Mouse (Mus musculus): ENCODE results near the gene Ptrh2. TPM values are rescaled to one million over a fixed set of nuclear protein-coding genes. Genes with fewer than 3 reads are reported as not detected.
A peak's percentile ranks its signal among the peaks of the same experiment; 100 is the strongest.

The Ptrh2 gene
- polyA plus RNA-seq (2017; shearing (Covaris generic)): 10 to 100 TPM in 1 of 2 experiments, 1 to 10 TPM in 1; 9.9 to 10.6 TPM

DNA sequence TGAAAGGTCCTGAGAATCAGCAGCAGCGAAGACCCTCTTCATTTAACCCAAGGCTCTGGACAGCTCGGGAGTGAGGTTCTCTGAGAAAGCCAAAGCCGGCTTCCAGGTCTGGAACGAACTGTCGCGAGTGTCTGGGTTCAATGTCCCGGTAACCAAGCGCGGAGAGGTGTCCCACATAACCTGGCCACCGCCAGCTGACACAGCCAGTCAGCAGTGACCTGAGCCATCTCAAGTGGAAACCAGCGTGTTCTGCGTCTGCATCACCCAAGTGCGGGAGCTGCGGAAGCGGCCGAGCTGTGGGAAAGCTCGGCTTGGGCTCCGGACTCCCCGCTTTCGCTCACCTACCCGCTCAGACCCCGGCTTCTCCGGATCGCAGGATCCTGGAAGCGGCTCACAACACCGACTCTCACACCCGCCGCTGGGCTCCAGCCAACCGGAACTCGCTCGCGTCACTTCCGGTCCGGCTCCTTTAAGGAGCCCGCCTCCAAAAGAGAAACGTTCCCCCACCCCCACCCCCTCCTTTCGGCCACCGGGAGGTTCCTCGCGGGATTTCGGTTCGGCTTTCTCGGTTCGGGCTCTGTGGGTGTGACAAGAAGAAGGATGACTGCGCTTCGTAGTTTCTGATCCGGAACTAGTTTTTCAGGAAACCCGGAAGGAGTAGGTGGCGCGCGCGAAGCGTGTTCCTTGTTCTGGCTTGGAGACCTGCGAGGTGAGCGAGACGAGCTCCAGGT is at the start of gene Ptrh2, which contains the start of gene Vmp1:
Gene Ptrh2 (plus strand): TSS at position 591 of the 731 bp plus-strand sequence.
Gene Vmp1 (minus strand): TSS at position 442 of the 731 bp plus-strand sequence.
- peak; percentile 90 for ATAC-seq

DNA sequence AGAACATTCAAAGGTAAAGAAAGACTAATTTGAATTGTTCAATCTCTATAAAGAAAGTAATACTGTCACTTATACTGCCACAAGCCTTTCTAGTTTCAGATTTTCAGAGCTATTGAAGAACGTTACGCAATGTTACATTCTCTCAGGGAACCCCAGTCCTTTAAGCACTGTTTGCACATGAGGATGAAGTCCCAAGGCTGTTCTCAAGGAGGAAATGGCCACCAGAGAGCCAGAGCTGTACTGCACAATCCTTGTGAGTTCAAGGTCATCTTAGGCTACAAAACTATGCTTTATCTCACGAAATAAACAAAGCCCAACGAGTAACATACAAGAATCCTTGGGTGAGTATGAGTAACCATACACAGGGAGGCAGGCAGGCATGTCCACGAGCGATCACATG is 49.4 kb upstream of the Ptrh2 start:
- no peak for ATAC-seq

DNA sequence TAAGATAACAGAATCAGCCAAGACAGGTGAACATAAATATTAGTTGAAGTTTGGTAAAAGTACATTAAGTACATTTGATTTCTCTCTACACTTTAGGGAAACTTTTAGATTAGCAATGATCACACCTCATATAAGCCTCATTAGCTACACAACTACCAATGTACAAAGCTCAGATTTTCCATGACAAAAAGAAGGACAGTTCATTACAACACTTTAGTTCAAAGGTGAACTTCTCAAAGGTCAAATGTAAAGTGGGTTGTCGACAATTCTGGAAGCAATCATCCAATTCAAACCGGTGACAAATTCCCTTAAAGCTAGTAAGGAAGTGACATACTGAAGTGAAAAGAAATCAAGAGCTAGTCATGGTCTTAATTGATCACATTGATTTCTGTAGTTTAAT is 46.1 kb upstream of the Ptrh2 start:
- no peak for ATAC-seq

DNA sequence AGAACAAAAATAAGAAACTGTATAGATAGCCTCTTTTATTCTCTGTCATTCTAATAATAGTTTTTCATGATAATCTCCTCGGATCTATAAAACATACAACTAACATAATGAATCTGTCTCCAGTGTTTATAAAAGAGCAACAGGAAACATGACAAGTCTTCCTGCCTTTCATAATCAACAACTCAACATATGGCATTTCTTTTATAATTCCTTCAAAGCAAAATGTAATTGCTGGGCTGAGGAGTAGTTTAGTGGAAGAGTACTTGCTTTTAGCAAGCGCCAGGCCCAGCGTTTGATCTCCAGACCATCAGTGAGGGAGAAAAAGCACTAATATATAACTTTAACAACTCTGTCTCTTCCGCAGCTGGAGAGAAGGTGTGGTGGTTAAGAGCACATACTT is 42.1 kb upstream of the Ptrh2 start:
- ATAC-seq: no peak

DNA sequence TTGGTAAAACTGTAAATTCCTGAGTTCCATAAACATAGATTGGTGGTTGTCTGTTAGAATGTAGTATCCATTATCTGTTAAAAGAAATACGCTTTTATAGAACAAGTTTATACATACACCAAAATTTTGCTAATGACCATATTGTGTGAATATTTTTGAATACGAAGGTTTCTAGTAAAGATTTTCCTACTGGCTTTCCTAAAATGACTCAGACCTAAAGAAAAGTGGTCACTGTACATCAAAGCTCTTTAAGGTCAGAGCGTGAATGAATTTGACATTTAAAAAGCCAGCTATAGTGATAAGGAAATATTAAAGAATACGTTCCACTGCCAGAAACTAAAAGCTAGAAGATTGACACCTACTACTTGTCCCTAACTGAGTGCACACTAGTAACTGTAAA is 39.2 kb upstream of the Ptrh2 start:
- no peak for ATAC-seq

DNA sequence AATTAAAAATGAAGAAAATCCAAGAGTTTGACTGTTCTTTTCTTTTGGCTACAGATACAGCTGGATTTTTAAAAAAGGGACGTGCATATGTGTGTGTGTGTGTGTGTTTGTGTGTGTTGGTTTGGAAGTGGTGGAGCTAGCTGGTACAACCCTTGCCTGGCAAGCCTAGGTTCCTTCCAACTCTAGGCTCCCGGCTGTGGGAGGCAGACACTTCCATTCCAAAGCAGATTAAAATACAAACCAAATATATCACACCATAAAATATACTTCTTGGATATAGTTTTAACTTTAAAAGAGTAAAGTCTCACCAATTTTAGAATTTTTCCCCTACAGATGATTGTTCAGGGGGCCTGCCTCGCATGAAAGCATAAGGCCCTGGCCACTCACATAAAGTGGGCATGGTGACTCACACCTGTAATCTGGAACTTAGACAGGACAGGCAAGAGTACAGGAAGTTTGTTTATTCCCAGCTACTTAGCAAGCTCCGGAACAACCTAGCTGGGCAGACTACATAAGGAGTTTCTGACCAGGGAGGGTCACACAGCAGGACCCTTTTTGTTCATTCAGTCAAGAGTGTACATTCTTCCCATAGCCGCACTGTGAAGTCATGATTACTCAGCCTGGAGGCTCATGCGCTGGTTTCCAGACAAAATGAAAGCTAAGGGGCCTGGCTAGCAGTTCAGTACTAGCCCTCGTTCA is 37.5 kb upstream of the Ptrh2 start:
- ATAC-seq: no peak

DNA sequence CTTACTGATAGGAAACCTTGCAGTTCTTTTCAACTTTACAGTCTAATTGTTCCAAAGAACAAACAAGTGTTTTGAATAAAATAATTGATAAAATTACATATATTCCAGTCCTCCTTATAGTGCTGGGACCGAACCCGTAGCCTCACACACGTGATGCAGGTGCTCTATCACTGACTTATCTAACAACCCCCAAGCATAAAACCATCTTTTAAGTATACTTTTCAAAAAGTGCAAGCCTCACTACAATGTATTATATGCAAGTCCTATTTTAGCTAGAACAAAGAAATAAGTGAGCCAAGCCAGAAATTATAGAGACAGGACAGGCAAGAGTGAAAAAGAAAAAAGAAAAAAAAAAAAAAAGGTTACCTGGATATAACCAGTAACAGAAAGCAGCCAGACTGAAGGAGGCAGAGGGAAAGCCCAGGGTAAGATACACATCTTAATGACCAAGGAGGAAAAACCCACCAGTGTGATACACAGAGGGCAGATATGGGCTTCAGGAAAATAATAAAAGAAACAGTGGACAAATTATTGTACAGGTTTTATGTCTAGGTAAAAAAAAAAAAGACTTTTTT is 36.8 kb upstream of the Ptrh2 start:
- ATAC-seq: no peak

DNA sequence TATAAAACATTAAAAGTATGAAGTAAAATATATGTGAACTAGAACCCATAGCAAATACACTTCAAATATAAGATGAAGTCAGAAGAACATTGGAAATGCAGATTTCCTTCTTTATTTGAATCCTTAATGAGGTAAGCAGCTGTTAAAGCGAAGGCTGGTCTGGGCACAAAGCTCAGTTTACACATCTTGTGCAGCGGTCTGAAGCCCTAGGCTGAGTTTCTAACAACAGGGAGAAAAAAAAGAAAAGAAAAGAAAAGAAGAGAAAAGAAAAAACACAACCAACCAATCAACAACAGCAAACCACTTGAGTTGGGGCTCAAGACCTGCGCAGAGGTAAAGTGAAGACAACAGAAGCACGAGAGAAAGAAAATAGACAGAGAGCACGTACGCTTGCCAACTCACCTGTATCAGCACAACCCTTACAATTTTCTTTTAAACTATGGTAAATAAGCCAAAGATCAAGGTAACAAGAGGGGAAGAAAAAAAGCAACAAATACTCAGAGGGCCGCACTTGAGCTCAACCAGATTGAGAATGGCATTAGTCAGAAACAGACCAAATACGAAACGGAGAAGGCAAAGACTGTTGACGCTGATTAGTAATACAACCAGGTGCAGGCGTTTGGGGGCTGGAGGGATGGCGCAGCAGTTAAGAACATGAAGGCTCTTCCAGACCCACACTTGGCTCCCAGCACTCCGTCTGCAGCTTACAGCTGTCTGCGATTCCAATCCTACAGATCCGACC is 35.9 kb upstream of the Ptrh2 start:
- no peak for ATAC-seq

DNA sequence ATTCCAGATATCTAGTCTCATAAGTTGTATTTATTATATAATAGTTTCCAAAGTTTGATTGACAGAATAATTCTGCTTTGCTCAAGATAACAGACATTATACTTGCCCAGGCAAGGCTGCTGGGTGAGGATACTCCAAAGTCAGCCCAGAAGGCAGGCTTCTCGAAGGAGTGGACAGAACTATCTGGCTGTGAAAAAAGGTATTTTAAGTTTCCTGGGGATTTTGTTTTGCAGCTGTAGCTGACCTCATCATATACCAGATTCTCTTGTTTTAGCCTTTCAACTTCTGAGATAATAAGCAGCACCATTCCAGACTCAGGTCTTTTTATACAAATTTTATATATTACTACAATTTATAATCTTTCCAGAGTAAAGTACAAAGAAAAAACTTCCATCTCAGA is 34.2 kb upstream of the Ptrh2 start:
- ATAC-seq: no peak

DNA sequence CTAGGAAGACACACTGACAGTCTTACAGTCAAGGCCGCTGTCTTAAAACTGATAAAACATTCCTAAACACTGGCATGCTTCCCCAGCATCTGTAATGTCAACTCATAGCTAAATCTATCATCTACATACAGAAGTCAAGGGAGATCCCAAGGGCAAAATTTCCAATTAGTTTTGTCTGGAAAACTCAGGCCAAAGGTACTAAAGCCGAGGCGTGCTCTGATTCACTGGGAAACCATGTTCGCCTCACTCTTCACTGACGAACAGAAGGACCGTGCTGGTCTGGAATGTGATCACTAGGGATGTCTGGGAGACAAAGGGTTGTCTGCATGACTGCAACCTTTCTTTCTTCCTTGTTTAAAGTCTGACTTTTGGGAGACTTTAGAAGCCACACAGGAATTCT is 33.1 kb upstream of the Ptrh2 start:
- no peak for ATAC-seq

DNA sequence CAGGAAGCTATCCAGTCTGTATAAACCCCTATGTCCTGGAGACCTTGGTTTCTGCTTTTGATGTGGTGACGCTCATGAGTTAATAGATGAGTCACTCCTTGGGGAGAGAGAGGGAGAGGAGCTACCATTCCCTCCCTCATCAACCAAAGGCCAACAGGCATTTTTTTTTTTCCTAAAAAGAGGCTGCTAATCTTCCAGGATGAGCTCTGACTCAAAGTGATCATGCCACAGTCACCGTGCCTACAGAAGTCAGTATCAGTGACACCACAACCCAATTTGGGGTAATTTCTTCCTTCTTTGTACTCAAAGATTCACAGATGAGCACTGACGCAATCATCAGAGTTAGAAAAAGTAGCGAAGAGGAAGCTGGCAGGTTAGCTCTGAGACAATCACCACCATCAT is 31.2 kb upstream of the Ptrh2 start:
- peak; percentile 79 for ATAC-seq

DNA sequence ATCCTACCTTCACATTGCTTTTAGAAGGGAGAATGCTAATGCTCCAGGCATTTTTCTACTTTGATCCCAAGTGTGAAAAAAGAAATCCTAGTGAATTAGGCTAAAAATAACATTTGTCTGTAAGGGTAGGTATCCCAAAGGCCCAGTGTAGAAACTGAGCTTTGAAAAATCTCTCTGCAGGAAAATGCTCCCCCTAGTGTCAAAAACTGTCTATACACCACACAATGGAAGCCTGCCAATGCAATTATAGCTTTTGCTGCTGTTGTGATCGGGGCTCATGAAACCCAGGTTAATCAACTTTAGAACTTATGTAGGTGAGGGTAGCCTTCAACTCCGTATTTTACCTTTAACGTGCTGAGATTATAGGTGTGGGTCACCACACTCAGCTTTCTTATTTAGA is 30.3 kb upstream of the Ptrh2 start:
- ATAC-seq: peak; percentile 63

DNA sequence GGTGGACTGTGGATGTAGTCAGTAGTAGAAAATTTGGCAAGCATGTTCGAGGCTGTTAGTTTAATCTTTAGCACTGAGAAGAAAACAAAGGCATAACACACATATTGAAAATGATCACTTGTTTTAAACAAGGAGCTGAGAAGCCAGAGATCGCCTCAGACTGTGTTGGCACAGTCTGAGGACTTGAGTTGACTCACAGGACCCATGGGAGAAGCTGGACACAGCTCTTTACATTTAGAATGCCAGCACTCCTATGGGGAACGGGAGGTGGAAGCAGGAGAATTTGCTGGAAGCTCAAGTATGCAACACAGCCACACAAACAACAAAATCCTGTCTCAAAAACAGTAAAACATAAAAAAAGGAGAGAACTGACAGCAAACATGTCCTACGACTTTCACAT is 29.7 kb upstream of the Ptrh2 start:
- no peak for ATAC-seq

DNA sequence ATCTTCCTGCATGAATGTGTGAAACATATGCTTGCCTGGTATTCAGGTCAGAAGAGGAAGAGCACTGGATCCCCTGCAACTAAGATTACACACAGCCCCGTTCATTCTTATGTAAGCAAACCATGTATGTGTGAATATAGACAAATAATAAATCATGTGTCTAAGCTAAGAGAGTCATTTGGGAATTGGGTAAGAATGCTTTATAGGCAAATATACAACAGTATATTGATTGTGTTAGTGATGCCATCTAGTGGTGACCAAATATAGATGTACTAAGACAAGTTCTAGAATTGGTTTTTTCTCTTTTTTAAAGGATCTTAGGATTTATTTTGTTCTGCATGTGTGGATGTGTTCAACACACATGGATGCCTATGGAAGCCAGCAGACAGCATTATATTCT is 28.1 kb upstream of the Ptrh2 start:
- no peak for ATAC-seq

DNA sequence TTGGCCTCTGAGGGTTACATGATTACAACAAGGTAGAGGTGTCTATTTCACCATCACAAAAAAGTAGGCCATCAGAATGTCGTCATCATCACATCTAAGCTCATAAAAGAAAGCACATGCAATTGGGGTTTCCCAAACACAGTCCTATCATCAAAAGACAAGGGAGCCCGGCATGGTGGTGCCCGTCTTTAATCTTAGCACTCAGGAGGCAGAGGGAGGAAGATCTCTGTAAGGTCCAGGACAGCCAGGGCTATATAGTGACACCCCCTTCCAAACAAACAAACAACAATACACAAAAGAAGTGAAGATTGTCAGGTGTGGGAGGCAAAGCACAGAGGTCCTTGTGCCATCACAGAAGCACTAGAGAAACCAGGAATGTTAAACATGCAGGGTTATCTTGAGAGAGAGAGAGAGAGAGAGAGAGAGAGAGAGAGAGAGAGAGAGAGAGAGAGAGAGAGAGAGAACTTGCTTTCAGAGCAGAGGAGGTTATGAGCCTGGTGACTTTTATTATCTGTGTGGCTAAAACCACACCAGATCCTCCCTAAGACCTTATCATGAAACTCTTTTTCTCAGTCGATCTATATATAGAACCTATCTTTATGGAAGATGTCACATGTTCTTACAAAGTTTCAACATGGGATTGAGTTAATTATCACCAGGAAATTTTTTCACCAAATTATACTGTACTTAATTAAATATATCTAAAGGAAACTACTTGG is 26.8 kb upstream of the Ptrh2 start:
- no peak for ATAC-seq

DNA sequence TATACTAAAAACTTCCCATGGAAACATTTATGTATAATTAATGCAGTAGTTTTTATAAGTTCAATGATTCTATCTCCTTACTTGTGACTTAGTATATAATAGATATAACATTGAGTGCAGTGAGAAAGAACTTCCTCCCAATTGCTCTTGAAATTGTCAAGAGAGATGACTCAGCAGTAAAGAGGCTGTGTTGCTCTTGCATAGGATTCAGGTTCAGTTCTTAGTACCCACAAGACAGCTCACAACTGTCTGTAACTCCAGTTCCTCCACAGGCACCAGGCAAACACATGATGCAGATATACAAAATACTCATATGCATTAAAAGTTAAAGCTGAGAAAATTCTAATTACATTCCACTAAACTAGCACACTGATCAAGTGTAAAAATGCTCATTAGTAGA is 25.9 kb upstream of the Ptrh2 start:
- no peak for ATAC-seq

DNA sequence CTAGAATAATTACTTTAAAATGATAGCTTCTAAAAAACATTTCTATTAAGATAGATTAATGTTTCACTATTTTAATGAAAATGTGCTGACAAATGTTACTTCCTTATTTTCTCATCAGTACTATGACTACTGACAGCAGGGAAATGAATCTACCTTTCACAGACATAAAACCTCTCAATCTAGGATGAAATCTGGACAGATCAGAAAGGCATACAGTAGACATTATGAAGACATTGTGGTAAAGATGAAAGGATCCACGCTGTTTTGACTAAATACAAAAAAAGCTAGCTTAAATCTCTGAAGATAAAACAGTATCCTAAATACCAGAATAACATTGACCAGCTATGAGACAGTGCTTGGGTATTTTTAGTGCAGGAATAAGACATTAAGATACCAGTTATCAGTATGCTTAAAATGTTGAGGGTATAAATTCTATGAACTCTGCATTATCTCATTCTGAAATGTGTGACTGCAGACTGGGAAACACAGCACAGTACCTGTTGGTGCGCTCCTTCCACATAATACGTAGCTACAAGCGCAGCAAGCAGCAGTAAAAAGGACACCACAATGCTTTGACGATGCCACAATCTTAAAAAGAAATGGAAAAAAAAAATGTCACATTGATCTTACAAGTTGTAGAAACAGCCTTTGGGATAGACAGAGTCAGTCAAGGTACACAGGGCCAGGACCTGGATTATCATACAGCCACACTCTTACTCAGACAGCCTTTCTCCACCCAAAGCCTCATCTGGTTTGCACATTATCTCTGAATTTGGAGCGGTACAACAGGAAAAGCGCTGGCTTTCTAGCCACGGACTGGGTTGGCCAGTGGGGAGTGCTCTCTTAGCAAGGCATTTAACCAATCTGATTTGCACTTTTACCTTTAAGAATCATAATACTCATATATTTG is 20.5 kb upstream of the Ptrh2 start:
- no peak for ATAC-seq

DNA sequence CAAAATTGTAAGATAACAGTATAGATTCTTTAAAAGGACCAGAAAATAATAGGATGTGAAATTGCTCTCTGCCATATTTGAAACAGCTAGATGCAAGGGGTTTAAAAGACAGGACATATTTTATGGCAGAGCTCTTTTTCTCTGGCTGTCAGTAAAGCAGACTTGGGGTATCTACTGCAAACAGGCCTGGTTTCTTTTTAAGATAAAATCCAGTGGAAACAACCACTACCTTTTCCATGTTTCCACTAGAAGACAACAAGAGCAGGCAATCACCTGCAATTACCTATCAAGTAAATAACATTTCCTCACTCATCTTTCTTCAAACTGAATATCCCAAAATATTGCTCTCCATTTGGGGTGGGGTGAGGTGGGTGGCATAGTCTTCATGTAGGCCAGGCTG is 19.8 kb upstream of the Ptrh2 start:
- no peak for ATAC-seq

DNA sequence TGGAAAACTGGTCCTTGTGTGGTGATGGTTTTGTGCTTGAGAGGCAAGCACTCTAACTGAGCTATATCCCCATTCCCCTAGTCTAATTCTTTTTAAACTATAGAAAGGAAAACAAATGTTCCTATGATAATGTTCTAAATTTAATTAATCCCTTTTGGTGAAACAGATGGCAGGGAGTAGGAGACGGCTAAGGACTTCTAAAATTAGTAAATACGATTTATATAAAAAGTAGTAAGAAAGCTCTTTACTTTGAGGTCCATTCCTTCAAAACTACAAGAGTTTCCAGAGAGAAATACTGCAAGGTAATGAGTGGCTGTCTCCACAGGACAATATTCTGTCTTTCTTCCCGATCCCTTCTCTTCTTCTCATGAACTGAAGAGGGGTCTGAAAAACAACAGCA is 19.4 kb upstream of the Ptrh2 start:
- no peak for ATAC-seq

DNA sequence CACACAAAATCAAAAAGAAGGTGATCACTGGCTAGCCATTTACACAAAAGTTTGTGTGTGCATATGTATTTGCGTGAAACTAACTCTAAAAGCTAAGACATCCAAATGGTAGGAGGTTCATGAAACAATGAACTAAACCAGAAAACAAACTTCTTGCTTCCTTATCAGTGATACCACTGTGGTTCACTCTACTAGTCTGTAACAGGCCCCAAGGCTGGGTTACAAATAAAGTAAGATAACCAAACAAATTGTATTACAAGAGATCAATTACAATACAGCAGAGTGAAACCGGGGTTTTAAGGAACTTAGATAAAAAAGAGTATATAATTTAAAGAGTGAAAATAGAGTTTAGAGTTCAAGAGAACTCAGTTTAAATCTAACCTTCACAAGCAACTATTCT is 16.2 kb upstream of the Ptrh2 start:
- ATAC-seq: no peak

DNA sequence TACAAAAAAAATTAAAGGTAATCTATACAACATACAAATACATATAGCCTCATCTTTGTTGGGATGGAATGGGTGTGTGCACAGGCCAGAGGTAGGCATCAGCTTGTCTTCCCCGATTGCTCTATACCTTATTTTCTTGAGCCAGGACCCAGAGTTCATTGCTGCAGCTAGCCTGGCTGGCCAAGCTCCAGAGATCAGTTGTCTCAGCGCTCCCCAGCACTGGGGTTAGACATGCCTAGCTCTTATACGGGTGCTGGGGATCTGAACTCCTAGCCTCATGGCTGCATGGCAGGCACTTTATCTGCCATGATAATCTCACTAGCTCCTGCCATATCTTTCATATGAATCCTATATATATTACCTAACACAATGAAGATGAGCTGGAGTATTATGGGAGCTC is 15.6 kb upstream of the Ptrh2 start:
- ATAC-seq: no peak
